Mouse (Mus musculus) urinary bladder, adult 2 months (tissue): ENCODE data around the gene Eif4enif1. TPM values are rescaled to one million over a fixed set of nuclear protein-coding genes. Genes with fewer than 3 reads are reported as not detected.
"Not testable (repeated sequence)": the region's sequence is repeated elsewhere in the genome, so short reads cannot be mapped to it uniquely, and the experiment has no call there.

Experiments used
- DNase-seq: peaks from one replicate; pipeline ENCODE4 v3.0.0; 2022; ENCODE audit warnings: low spot score
- polyA plus RNA-seq: library from polyadenylated mRNA; depleted of rRNA; stranded (reverse); fragments of >200 nt; gene quantifications from 2 replicates; pipeline ENCODE4 v1.2.3, GENCODE M21; 2012; rRNA removed

Eif4enif1 gene
- polyA plus RNA-seq, result 49.4 and 50.8 TPM in 2 replicates

GRCm38 (mm10) chr11:3202231-3202701 is at the start of gene Eif4enif1:
Eif4enif1 (plus strand) TSS chr11:3202392.
- DNase-seq, result peak; percentile 95

GRCm38 (mm10) chr11:3153666-3154397 is 48.4 kb upstream of the Eif4enif1 start:
- peak; percentile 84 for DNase-seq

GRCm38 (mm10) chr11:3156991-3157390 is 45.2 kb upstream of the Eif4enif1 start:
- DNase-seq, result not testable (repeated sequence)

- DNase-seq, result not testable (repeated sequence)
Measured at GRCm38 (mm10) chr11:3157996-3158395, 44.2 kb upstream of the Eif4enif1 start.

GRCm38 (mm10) chr11:3158800-3159199 is 43.4 kb upstream of the Eif4enif1 start:
- not testable (repeated sequence) for DNase-seq

GRCm38 (mm10) chr11:3161370-3161769 is 40.8 kb upstream of the Eif4enif1 start:
- DNase-seq, result peak; percentile 79

- peak; percentile 95 for DNase-seq
Measured at GRCm38 (mm10) chr11:3162236-3162897, 39.8 kb upstream of the Eif4enif1 start.

GRCm38 (mm10) chr11:3163122-3163521 is 39.1 kb upstream of the Eif4enif1 start:
- not testable (repeated sequence) for DNase-seq

GRCm38 (mm10) chr11:3163661-3164060 is 38.5 kb upstream of the Eif4enif1 start:
- DNase-seq, result not testable (repeated sequence)

GRCm38 (mm10) chr11:3165210-3165782 is 36.9 kb upstream of the Eif4enif1 start:
- not testable (repeated sequence) for DNase-seq

GRCm38 (mm10) chr11:3166321-3166720 is 35.9 kb upstream of the Eif4enif1 start:
- not testable (repeated sequence) for DNase-seq

GRCm38 (mm10) chr11:3167129-3167528 is 35.1 kb upstream of the Eif4enif1 start:
- DNase-seq, result not testable (repeated sequence)

- DNase-seq, result peak; percentile 75
Measured at GRCm38 (mm10) chr11:3167571-3168001, 34.6 kb upstream of the Eif4enif1 start.

GRCm38 (mm10) chr11:3169042-3169441 is 33.1 kb upstream of the Eif4enif1 start:
- peak; percentile 68 for DNase-seq

- peak; percentile 76 for DNase-seq
Measured at GRCm38 (mm10) chr11:3171931-3172330, 30.3 kb upstream of the Eif4enif1 start.

GRCm38 (mm10) chr11:3172526-3172925 is 29.7 kb upstream of the Eif4enif1 start:
- not testable (repeated sequence) for DNase-seq

GRCm38 (mm10) chr11:3173425-3174318 is 28.5 kb upstream of the Eif4enif1 start:
- peak; percentile 97 for DNase-seq

- DNase-seq, result peak; percentile 65
Measured at GRCm38 (mm10) chr11:3178968-3179725, 23.0 kb upstream of the Eif4enif1 start.

- peak; percentile 67 for DNase-seq
Measured at GRCm38 (mm10) chr11:3179726-3180092, 22.5 kb upstream of the Eif4enif1 start.

- DNase-seq, result not testable (repeated sequence)
Measured at GRCm38 (mm10) chr11:3180510-3181160, 21.6 kb upstream of the Eif4enif1 start.
